Mouse (Mus musculus) E14TG2a.4 (cell line): ENCODE results near the gene Cobl.
A peak's percentile ranks its signal among the peaks of the same experiment; 100 is the strongest.

Experiments
- H3K27me3 ChIP-seq: 2 replicates; pipeline ENCODE4 v1.6.1; 2014; ENCODE audit warnings: low read length, control low read depth; ENCODE audit not compliant: insufficient read depth
- H3K36me3 ChIP-seq: 2 replicates; pipeline ENCODE4 v1.6.1; 2014; ENCODE audit warnings: low read length, control low read depth; ENCODE audit not compliant: insufficient read depth
- H3K4me1 ChIP-seq: replicated peaks from 2 replicates; pipeline ENCODE4 v1.6.1; 2014; ENCODE audit warnings: low read depth, low read length, control low read depth
- H3K4me3 ChIP-seq: replicated peaks from 2 replicates; pipeline ENCODE4 v1.5.1; 2014; ENCODE audit warnings: mild to moderate bottlenecking, low read length
- H3K9me3 ChIP-seq: 2 replicates; pipeline ENCODE4 v1.6.1; 2014; ENCODE audit warnings: low read length, control low read depth
- CTCF ChIP-seq: conservative IDR thresholded peaks from 2 replicates; pipeline ENCODE4 v1.5.1; 2014; ENCODE audit warnings: low read length
- NANOG ChIP-seq: IDR thresholded peaks from 2 replicates; pipeline ENCODE4 v1.6.1; 2014; ENCODE audit warnings: borderline replicate concordance, low read length, mixed read lengths
- POU5F1 ChIP-seq: IDR thresholded peaks from 2 replicates; pipeline ENCODE4 v1.6.1; 2014; ENCODE audit warnings: low read length, borderline replicate concordance

Gene Cobl

GRCm38 (mm10) chr11:12309423-12310023 lies 155.2 kb downstream of the Cobl start:
- Histone ChIP-seq H3K4me3 (no peak overlapping the region), H3K27me3 (no peaks in the 10 kb centered on the region), H3K36me3 (peaks cover 71% of the 10 kb centered on the region), H3K9me3 (peaks cover 12% of the 10 kb centered on the region), H3K4me1 (no peaks in the 10 kb centered on the region)
- no peak for TF ChIP-seq CTCF
- TF ChIP-seq NANOG = no peak
- TF ChIP-seq POU5F1 = no peak

DNA sequence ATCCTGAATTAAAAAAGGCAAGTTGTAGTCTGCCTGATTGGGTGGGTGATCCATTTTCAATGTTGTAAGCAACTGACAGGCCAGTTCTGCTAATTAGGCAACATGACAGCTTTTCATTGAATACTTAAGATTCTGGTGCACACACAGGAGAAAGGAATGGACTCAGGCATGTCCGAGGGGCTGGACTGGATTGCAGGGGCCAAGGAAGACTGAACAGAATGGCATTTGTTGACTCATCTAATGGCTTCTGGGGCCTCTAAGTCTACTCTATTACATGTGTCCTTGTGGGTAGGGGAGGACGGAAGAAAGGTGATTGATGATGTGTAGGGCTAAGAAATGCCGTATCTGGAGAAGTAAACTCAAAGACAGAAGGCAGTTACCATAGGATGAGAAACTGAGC lies 159.9 kb downstream of the Cobl start:
- TF ChIP-seq CTCF (no peak), NANOG (no peak), POU5F1 (no peak)
- no peaks in the 10 kb centered on the region; the same call in 1 of the 2 replicates for H3K4me1 ChIP-seq
- no peaks in the 10 kb centered on the region for H3K27me3 ChIP-seq
- peaks cover 73% of the 10 kb centered on the region for H3K36me3 ChIP-seq
- no peak overlapping the region for H3K4me3 ChIP-seq
- H3K9me3 ChIP-seq = peaks cover 12% of the 10 kb centered on the region

- peaks cover 56% of the 10 kb centered on the region for H3K36me3 ChIP-seq
- no peak overlapping the region for H3K4me3 ChIP-seq
- TF ChIP-seq NANOG = no peak
- TF ChIP-seq POU5F1 = no peak
- no peak for TF ChIP-seq CTCF
- no peaks in the 10 kb centered on the region for H3K9me3 ChIP-seq
- no peaks in the 10 kb centered on the region for H3K27me3 ChIP-seq
- H3K4me1 ChIP-seq = no peaks in the 10 kb centered on the region; the same call in 1 of the 2 replicates
Observed at GRCm38 (mm10) chr11:12299701-12300446, 164.9 kb downstream of the Cobl start.

- H3K4me1 ChIP-seq = peaks cover 4% of the 10 kb centered on the region
- no peak for TF ChIP-seq POU5F1
- no peak for TF ChIP-seq CTCF
- TF ChIP-seq NANOG = no peak
- peaks cover 56% of the 10 kb centered on the region for H3K36me3 ChIP-seq
Observed at GRCm38 (mm10) chr11:12291654-12291935, 173.2 kb downstream of the Cobl start.

GRCm38 (mm10) chr11:12290911-12291653 lies 173.7 kb downstream of the Cobl start:
- Histone ChIP-seq H3K9me3 (no peaks in the 10 kb centered on the region), H3K36me3 (peaks cover 57% of the 10 kb centered on the region), H3K27me3 (no peaks in the 10 kb centered on the region), H3K4me3 (no peak overlapping the region), H3K4me1 (peaks cover 4% of the 10 kb centered on the region)
- TF ChIP-seq NANOG (no peak), CTCF (peak; percentile 96)

More at GRCm38 (mm10) chr11:12291654-12291935, 173.2 kb downstream of the Cobl start:
- no peak overlapping the region for H3K4me3 ChIP-seq
- no peaks in the 10 kb centered on the region for H3K27me3 ChIP-seq
- no peaks in the 10 kb centered on the region for H3K9me3 ChIP-seq

DNA sequence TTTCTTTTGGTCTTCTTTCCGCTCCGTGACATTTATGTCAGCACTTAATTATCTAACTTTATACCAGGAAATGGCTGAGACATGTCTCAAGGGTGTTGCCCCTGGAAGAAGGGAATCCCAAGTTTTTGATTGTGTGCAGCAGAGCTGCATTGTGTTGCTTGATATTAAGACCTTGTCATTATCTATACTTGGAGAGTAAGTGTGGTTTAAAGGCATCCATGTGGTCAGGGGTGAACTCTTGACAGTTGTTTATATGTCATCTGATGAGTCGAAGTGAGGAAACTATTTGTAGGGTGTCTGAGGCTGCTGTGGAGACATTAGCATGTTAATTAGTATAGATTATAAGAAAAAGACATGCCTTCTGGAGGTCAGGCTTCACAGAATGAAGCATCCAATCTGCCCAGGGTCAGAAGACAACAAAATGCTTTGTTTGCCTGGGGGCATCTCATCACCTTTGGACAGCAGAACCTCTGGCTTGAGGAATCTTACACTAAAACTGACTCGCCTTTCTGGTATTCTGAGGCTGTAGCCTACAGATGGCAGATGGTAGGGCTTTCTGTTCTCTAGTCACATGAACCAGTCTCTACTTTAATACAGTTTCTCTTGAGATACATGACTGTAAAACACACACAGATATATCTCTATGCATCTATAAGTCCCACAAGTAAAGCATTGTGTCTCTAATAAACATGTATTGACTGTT lies 179.3 kb downstream of the Cobl start:
- no peak overlapping the region for H3K4me3 ChIP-seq
- H3K36me3 ChIP-seq = peaks cover 54% of the 10 kb centered on the region
- no peaks in the 10 kb centered on the region for H3K27me3 ChIP-seq
- TF ChIP-seq CTCF (no peak), NANOG (no peak), POU5F1 (no peak)
- H3K4me1 ChIP-seq = no peaks in the 10 kb centered on the region
- no peaks in the 10 kb centered on the region for H3K9me3 ChIP-seq

DNA sequence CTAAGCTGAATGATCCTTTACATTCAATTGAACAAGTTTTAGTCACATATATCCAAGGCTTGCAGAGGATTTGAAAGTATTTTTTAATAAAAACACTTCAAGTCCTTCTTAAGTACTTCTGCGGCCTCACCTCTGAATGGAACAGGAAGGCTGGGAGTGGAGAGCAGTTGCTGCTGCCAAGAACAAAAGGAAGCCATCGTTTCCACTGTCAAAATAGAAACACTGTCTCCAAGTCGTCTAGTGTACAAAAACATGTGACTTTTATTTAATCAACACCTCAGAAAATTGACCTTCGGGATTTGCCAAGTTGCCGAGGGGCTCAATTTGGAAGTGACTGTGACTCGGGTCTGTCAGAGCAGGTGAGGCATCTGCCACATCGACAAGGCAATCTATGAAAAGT lies 184.0 kb downstream of the Cobl start:
- Histone ChIP-seq H3K36me3 (peaks cover 19% of the 10 kb centered on the region; the same call in 1 of the 2 replicates), H3K4me1 (no peaks in the 10 kb centered on the region), H3K27me3 (no peaks in the 10 kb centered on the region), H3K4me3 (no peak overlapping the region), H3K9me3 (no peaks in the 10 kb centered on the region)
- TF ChIP-seq NANOG (no peak), POU5F1 (no peak), CTCF (no peak)

DNA sequence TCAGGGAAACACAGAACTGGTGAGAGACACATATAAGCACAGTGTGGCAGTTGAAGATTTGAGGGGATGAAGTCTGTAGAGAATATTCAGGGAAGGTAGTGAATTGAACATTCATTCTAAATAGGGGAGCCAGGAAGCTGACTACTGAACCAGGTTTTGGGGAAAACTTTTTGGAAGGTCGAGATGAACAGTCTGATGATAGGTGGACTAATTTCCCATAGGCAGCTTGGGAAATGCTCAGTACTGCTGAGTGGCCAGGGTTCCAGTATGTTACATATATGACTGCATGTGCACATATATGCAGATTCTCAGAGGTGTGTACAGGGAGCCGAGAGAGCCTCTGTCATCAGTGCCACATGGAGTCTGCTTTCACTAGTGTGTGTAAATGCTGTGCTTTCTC lies 190.5 kb downstream of the Cobl start:
- Histone ChIP-seq H3K4me1 (0 out of 2 replicates have a peak, but pooled peaks cover 4% of the 10 kb centered on the region), H3K9me3 (no peaks in the 10 kb centered on the region), H3K36me3 (peaks cover 13% of the 10 kb centered on the region), H3K4me3 (no peak overlapping the region), H3K27me3 (no peaks in the 10 kb centered on the region)
- TF ChIP-seq POU5F1 (no peak), NANOG (no peak), CTCF (no peak)
